Mouse (Mus musculus): Measurements from ENCODE around the gene Gm26897.

The Gm26897 gene

DNA sequence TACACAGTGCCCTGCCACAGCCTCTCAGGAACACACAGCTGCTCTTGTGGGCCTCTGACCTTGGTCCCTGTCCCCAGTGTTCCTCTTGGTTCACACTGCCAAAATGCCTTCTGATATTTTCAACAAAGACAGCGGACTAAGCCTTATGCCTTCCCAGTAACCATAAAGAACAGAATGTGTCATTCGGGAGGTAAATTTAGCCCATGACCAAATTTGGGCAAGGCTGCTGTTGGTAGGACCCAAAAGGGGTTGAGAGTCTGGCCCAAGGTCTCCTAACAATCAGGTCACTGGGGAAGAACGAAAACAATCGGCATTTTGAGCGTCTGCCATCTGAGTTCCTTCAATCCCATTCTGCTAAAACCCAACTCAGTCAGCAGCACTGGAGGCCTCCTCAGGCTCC, 15.9 kb downstream of the Gm26897 start:
- DNase-seq (ENCODE audit: low read depth, low spot score), result no peak

DNA sequence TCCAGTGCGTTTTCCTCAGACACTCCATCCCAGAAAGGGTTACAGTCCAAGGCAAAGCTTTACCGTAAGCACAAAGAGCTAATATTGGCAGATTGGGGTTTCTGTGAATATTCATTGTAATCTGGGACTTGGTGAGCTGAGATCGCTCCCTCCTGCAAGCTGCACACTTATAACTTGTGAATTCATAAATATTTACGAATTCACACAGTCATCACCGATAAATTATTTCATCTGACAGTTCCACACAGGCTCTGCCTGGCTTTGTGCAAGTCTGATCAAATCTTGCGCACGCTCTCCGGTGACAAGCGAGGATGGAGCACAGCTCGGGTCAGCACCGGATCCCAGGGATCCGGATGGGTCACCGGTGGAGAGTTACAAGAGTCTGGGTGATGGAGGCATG, 16.4 kb downstream of the Gm26897 start:
- no peak for DNase-seq (ENCODE audit: low read depth, low spot score)

DNA sequence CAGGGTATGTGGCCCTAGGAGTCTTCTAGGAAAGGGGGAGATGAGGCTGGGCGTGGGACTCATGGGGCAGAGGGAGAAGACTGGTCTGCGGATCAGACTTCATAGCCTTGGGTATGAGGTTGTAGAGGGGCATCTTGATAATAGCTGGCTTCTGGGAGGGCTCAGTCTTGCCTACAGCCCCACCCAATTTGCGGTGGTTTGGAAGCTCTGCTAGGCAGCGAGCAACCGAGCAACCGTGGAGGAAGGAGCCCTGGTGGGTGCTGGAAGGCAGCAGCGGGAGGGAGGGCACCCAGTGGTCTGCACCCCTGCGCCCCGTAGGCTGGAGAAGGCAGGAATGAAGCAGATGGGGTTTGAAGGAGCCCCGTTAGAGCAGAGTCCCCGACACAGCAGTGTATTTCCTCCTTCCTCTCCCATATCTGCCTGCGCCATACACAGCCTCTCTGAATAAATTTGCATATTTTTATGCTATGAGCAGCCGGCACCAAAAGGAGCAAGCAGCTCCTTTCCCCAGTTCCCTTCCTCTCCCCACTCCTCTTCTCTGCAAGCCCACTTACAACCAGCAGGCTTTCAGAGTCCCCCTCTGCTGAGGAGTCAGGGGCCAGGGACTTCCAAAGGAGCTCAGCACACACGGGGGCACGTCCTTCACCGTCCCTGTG, 20.9 kb downstream of the Gm26897 start:
- DNase-seq (ENCODE audit: low read depth, low spot score), result peak; percentile 41

- no peak for DNase-seq (ENCODE audit: low read depth, low spot score)
Measured at GRCm38 (mm10) chr5:111755330-111755729, 21.6 kb downstream of the Gm26897 start.

GRCm38 (mm10) chr5:111760721-111761480, 27.2 kb downstream of the Gm26897 start:
- peak; percentile 32 for DNase-seq (ENCODE audit: low read depth, low spot score)

- no peak for DNase-seq (ENCODE audit: low read depth, low spot score)
Measured at GRCm38 (mm10) chr5:111761574-111761973, 27.9 kb downstream of the Gm26897 start.

DNA sequence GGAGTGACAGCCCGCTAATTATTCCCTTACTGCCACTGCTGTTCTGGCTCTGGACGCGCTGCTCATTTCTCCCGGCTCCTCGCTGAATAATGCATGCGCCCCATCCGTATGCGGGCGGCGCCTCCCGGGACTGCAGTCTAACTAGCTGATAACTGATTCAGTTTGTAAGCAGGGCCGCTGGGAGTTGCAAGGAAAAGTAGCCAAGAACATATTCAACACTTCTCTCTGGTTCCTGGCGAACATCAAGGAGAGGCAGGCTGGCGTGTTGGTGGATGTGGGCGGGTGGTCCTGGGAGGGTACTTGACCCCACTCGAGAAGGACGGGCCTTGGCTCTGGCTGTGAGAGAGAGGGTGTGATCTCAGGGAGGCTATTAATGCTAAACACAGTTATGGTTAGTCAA, 28.4 kb downstream of the Gm26897 start:
- DNase-seq (ENCODE audit: low read depth, low spot score), result peak; percentile 77

GRCm38 (mm10) chr5:111765671-111766290, 32.1 kb downstream of the Gm26897 start:
- no peak for DNase-seq (ENCODE audit: low read depth, low spot score)

GRCm38 (mm10) chr5:111766696-111767095, 33.0 kb downstream of the Gm26897 start:
- no peak for DNase-seq (ENCODE audit: low read depth, low spot score)

GRCm38 (mm10) chr5:111770266-111770665, 36.5 kb downstream of the Gm26897 start:
- DNase-seq (ENCODE audit: low read depth, low spot score), result no peak

- no peak for DNase-seq (ENCODE audit: low read depth, low spot score)
Measured at GRCm38 (mm10) chr5:111772127-111772526, 38.4 kb downstream of the Gm26897 start.

DNA sequence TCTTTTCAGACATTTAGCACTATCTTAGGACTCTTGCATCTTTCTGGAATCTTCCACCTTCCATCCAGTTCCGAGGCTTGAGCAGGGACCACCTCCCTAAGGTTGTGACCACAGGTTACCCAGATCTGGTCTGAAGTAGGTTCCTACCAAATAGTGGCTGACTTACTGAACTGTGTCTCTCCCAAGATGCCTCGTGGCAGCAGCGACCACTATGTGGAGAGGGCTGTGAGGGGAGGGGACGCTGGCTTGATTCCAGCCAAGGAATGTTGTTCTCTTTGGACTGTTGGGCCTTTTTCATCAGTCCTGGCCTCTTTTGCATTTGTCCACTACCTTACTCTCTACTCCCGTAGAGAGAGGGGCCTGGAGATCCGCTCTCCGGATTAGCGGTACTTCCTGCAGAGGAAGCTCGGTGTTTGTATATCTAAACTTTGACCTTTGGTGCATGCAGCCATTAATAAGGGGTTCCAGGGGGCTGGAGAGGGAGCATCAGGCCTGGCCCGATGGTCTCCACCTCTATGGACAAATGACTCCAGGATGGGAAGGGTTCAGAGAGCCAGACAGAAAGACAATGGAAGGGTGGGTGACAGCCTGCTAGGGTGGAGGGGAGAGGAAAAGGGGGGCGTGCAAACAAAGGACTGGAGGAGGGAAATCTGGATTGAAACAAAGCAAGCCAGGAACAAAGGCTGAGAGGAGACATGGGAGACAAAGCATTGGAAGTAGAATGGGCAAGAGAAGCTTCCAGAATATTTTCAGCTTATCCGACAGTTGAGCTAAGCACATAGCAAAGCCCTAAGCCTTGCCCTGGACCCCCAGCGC, 39.1 kb downstream of the Gm26897 start:
- DNase-seq (ENCODE audit: low read depth, low spot score), result no peak

DNA sequence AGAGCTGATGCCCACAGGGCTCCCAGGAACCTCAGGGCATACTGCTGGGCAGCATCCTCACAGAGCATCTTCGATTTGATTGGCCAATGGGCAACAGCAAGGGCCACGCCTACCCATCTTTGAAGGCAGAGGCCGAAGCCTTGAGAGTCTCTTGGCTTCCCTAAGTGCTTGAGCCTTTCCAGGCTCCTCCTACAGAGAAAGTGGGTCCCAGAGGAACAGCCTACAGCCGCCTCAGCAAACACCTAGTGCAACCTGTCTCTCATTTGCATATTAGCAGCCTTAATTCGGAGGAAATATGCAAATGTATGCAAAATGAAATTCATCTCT, 39.6 kb downstream of the Gm26897 start:
- DNase-seq (ENCODE audit: low read depth, low spot score), result no peak

DNA sequence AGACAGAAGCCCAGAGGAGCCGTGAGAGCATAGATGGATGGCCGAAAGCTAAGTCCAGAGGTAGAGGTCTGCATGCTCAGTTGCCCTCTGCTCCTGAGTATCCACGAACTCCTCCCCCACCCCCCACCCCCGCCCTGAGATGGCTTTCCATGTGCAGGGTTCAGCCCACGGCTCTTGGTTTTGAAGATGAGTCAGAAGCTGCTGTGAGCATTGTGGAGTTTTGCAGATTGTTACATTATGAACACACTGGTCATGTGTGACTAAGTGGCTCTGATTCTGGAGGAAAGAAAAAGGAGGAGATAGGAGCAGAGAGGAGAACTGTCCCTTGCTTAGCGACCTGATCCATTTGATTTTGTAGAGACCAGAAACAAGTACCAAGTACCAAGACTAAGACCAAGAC, 42.5 kb downstream of the Gm26897 start:
- DNase-seq (ENCODE audit: low read depth, low spot score), result no peak

- no peak for DNase-seq (ENCODE audit: low read depth, low spot score)
Measured at GRCm38 (mm10) chr5:111778093-111778492, 44.4 kb downstream of the Gm26897 start.

GRCm38 (mm10) chr5:111779776-111780485, 46.2 kb downstream of the Gm26897 start:
- DNase-seq (ENCODE audit: low read depth, low spot score), result no peak
